Mouse (Mus musculus) testis, adult 2 months (tissue): ENCODE measurements at regions not wholly inside any gene's neighbourhood (a gene's known extent, or its start where the extent isn't known, plus 50 kb on each side); places are given as distances from the start of the nearest gene placed in this dataset.
A peak's percentile ranks its signal among the peaks of the same experiment; 100 is the strongest.

Experiments
- H3K27ac ChIP-seq: fragments of 200-500 bp; 2 replicates; pipeline ENCODE4 v1.5.1; 2012; ENCODE audit warnings: low read depth, low read length; ENCODE audit not compliant: control insufficient read depth, insufficient read depth
- H3K27me3 ChIP-seq: fragments of 200-500 bp; 2 replicates; pipeline ENCODE4 v1.6.1; 2012; ENCODE audit warnings: mild to moderate bottlenecking, low read length, moderate library complexity; ENCODE audit not compliant: control insufficient read depth, insufficient read depth
- H3K36me3 ChIP-seq: fragments of 200-500 bp; 2 replicates; pipeline ENCODE4 v1.6.1; 2012; ENCODE audit warnings: mild to moderate bottlenecking, low read length; ENCODE audit not compliant: control insufficient read depth, insufficient read depth
- H3K4me1 ChIP-seq: fragments of 200-500 bp; 2 replicates; pipeline ENCODE4 v1.6.1; 2012; ENCODE audit warnings: low read length; ENCODE audit not compliant: control insufficient read depth, insufficient read depth
- H3K4me3 ChIP-seq: fragments of 200-500 bp; 2 replicates; pipeline ENCODE4 v1.5.1; 2012; ENCODE audit warnings: low read depth, mild to moderate bottlenecking, low read length, moderate library complexity, mixed read lengths; ENCODE audit not compliant: control insufficient read depth
- CTCF ChIP-seq: fragments of 200-500 bp; IDR thresholded peaks from 2 replicates; pipeline ENCODE4 v1.5.1; 2012; ENCODE audit warnings: low read depth, mild to moderate bottlenecking, inconsistent platforms, low read length, moderate library complexity; ENCODE audit not compliant: control insufficient read depth, insufficient read depth, insufficient replicate concordance
- POLR2A ChIP-seq: fragments of 200-500 bp; IDR thresholded peaks from 2 replicates; pipeline ENCODE4 v1.6.1; 2012; ENCODE audit warnings: low read depth, mild to moderate bottlenecking, inconsistent platforms, low read length, moderate library complexity; ENCODE audit not compliant: control insufficient read depth

DNA sequence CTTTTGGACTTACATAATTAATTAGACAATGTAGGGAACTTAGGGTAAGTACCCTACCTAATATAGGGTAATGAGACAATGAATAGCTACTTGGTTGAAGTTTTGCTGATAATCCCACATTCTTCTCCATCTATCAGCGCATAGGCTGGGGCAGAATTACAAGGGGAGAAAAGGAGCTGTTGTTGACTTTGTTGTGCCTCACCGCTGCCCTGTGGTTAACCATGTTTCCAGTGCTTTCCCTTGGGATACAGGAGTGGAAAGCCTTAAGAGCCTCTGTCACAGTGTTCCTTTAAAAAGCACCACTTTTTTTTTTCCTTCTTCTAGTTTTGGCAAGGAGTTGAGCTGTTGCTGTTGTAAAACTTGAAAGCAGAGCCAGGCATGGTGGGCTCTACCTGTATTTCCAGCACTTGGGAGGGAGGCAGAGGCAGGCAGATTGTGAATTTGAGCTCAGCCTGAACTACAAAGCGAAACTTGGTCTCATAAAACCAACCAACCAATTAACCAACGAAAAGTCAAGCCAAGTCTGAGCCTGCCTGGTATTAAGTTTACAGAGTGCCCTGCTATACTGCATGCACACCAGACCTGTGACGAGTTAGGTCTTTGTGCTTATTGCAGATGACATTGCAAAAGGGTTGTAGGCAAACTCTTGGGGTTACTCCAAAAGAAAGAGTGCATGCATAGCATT lies 162.8 kb downstream of the Gja1 start:
- no peak for TF ChIP-seq CTCF
- TF ChIP-seq POLR2A = no peak
- H3K36me3 ChIP-seq = no peaks in the 10 kb centered on the region
- no peak overlapping the region for H3K4me3 ChIP-seq
- 0 out of 2 replicates have a peak overlapping the region, but pooled peaks have one; percentile 8 for H3K27ac ChIP-seq
- H3K27me3 ChIP-seq = no peaks in the 10 kb centered on the region
- no peaks in the 10 kb centered on the region for H3K4me1 ChIP-seq

DNA sequence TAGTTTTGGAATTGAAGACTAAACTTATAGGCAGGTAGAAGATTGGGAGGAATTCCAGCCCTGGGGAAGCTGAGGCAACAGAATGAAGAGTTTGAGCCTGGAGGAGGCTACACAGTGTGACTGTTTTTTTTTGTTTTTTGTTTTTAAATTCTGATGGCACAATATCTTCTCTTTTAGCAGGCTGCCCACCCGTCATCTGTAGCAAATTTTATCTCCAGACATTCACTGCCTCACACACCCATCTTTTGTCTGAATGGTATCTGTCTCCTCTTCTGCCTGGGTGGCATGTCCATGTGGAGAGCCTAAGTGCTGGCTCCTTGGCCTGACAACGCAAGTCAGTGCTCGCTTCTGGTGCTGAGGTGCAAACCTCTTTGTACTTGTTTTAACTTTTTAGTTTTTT lies 165.0 kb downstream of the Gja1 start:
- H3K4me3 ChIP-seq = no peak overlapping the region
- no peak overlapping the region for H3K27ac ChIP-seq
- no peaks in the 10 kb centered on the region for H3K27me3 ChIP-seq
- TF ChIP-seq POLR2A = no peak
- TF ChIP-seq CTCF = no peak
- no peaks in the 10 kb centered on the region for H3K4me1 ChIP-seq
- H3K36me3 ChIP-seq = no peaks in the 10 kb centered on the region

DNA sequence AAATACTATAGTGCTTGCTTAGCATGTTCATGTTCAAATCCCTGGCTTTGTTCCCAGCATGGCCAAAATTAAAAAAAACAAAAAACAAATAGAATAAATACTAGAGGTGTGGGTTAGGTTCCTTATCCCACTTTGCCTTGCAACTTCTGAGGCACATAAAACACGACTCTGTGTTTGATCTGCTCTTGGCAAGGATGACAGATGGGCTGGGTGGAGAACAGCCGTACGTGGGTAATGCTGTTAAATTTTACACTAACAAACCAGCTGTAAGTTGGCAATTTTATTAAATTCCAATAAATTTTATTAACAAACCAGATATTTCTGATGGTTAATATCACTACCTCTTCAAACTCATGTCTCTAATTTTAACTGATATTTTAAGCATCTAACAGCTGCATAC lies 168.9 kb downstream of the Gja1 start:
- Histone ChIP-seq H3K27me3 (no peaks in the 10 kb centered on the region), H3K27ac (no peak overlapping the region), H3K4me1 (no peaks in the 10 kb centered on the region), H3K4me3 (no peak overlapping the region), H3K36me3 (no peaks in the 10 kb centered on the region)
- no peak for TF ChIP-seq POLR2A
- TF ChIP-seq CTCF = no peak

DNA sequence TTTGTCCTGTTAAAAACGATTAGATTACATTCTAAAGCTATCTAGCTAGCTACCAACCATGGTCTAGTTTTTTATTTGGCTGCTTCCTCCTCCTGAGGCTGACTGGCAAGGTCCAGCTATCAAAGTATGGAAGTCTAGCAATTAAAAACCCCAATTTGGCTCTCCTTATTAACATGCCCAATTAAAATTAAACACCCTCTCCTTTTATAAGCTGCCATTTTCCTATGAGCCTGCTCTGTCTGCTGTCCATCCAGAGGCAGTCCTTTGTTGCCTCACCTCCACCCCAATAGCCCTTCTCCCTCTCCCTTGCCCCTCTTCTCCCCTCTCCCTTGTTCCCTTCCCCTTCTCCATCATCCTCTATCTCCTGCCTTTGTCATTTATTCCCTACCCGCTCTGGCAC lies 169.7 kb downstream of the Gja1 start:
- Histone ChIP-seq H3K27me3 (no peaks in the 10 kb centered on the region), H3K27ac (no peak overlapping the region), H3K36me3 (no peaks in the 10 kb centered on the region), H3K4me3 (no peak overlapping the region), H3K4me1 (no peaks in the 10 kb centered on the region)
- no peak for TF ChIP-seq POLR2A
- TF ChIP-seq CTCF = no peak

- TF ChIP-seq CTCF (no peak), POLR2A (no peak)
- Histone ChIP-seq H3K27ac (no peak overlapping the region), H3K36me3 (no peaks in the 10 kb centered on the region), H3K4me1 (no peaks in the 10 kb centered on the region), H3K4me3 (no peak overlapping the region), H3K27me3 (no peaks in the 10 kb centered on the region)
Observed at GRCm38 (mm10) chr10:56547825-56548224, 170.7 kb downstream of the Gja1 start.

- H3K27me3 ChIP-seq = no peaks in the 10 kb centered on the region
- TF ChIP-seq POLR2A (peak; percentile 13; the same call in 1 of the 2 replicates), CTCF (no peak)
- H3K36me3 ChIP-seq = no peaks in the 10 kb centered on the region
- H3K27ac ChIP-seq = peak overlapping the region; percentile 54
- no peaks in the 10 kb centered on the region; the same call in 1 of the 2 replicates for H3K4me1 ChIP-seq
- H3K4me3 ChIP-seq = peak overlapping the region; percentile 37
Observed at GRCm38 (mm10) chr10:56566836-56567442, 189.8 kb downstream of the Gja1 start.

GRCm38 (mm10) chr10:56582065-56582464 lies 204.9 kb downstream of the Gja1 start:
- H3K27ac ChIP-seq = no peak overlapping the region
- TF ChIP-seq POLR2A (no peak), CTCF (no peak)

GRCm38 (mm10) chr10:56587205-56587604 lies 210.1 kb downstream of the Gja1 start:
- H3K36me3 ChIP-seq = no peaks in the 10 kb centered on the region
- H3K27ac ChIP-seq = no peak overlapping the region
- H3K27me3 ChIP-seq = no peaks in the 10 kb centered on the region
- TF ChIP-seq POLR2A (no peak), CTCF (no peak)
- no peak overlapping the region for H3K4me3 ChIP-seq
- no peaks in the 10 kb centered on the region for H3K4me1 ChIP-seq

More at GRCm38 (mm10) chr10:56582065-56582464, 204.9 kb downstream of the Gja1 start:
- no peaks in the 10 kb centered on the region for H3K27me3 ChIP-seq
- H3K4me3 ChIP-seq = no peak overlapping the region
- no peaks in the 10 kb centered on the region for H3K4me1 ChIP-seq
- H3K36me3 ChIP-seq = no peaks in the 10 kb centered on the region
